Mouse (Mus musculus) CH12.LX (cell line): Measurements from ENCODE around the gene Ptprf. TPM values are rescaled to one million over a fixed set of nuclear protein-coding genes. Genes with fewer than 3 reads are reported as not detected.

ENCODE experiments used
- DNase-seq: peaks from one replicate; pipeline ENCODE4 v3.0.0-alpha.2; 2013; ENCODE audit errors: extremely low read depth
- H3K27ac ChIP-seq: 2 replicates; pipeline ENCODE4 v1.5.1; 2012; ENCODE audit warnings: low read depth, mild to moderate bottlenecking, control low read depth, moderate library complexity; ENCODE audit not compliant: insufficient read depth
- H3K27me3 ChIP-seq: replicated peaks from 2 replicates; pipeline ENCODE3; 2012; ENCODE audit warnings: inconsistent platforms
- H3K36me3 ChIP-seq, 2 experiments: replicated peaks in 1 of 2; 2 replicates each; pipeline versions ENCODE3 to v1.6.1; 2012; ENCODE audit warnings: inconsistent platforms in 1 of 2, low read length in 1 of 2, mild to moderate bottlenecking in 1 of 2, mixed read lengths in 1 of 2, moderate library complexity in 1 of 2; ENCODE audit not compliant: control insufficient read depth in 1 of 2, insufficient read depth in 1 of 2
- H3K4me1 ChIP-seq, 2 experiments: 2 replicates each; pipeline ENCODE4 v1.6.1; 2012; ENCODE audit warnings: inconsistent platforms in 1 of 2, moderate library complexity in 1 of 2; ENCODE audit not compliant: insufficient read depth in 2 of 2, control insufficient read depth in 1 of 2
- H3K4me2 ChIP-seq: 2 replicates; pipeline ENCODE4 v1.6.1; 2012; ENCODE audit warnings: low read depth, mild to moderate bottlenecking, control low read depth; ENCODE audit not compliant: poor library complexity, insufficient read depth, severe bottlenecking
- H3K4me3 ChIP-seq, 3 experiments: fragments of 150-350 bp in 1 of 3; sonication (generic) in 1 of 3; replicated peaks in 1 of 3; 2 replicates each; pipeline versions ENCODE3 to v1.5.1; 2011 to 2012; ENCODE audit warnings: low read depth in 2 of 3, low read length in 2 of 3, mild to moderate bottlenecking in 2 of 3, moderate library complexity in 2 of 3, control low read depth in 1 of 3, improper control_type of control experiment in 1 of 3, inconsistent platforms in 1 of 3, mixed read lengths in 1 of 3; ENCODE audit not compliant: poor library complexity in 1 of 3
- H3K79me2 ChIP-seq: replicated peaks from 2 replicates; pipeline ENCODE4 v1.6.1; 2012; ENCODE audit warnings: mild to moderate bottlenecking, moderate library complexity; ENCODE audit not compliant: control insufficient read depth, poor library complexity, insufficient read depth, severe bottlenecking; ENCODE audit errors: extremely low read depth
- H3K9ac ChIP-seq: 2 replicates; pipeline ENCODE4 v1.6.1; 2012; ENCODE audit warnings: low read depth, mild to moderate bottlenecking, control low read depth, moderate library complexity; ENCODE audit not compliant: insufficient read depth
- H3K9me3 ChIP-seq: replicated peaks from 2 replicates; pipeline ENCODE3; 2012; ENCODE audit warnings: low read length, inconsistent platforms, mixed read lengths
- CHD2 ChIP-seq: IDR thresholded peaks from 2 replicates; pipeline ENCODE4 v1.6.1; 2011; ENCODE audit warnings: low read length, improper control_type of control experiment
- CTCF ChIP-seq, 2 experiments: IDR thresholded peaks in 1 of 2; conservative IDR thresholded peaks in 1 of 2; 2 replicates each; pipeline ENCODE4 v1.5.1; 2011 to 2012; ENCODE audit warnings: low read depth in 2 of 2, low read length in 2 of 2, improper control_type of control experiment in 1 of 2, inconsistent platforms in 1 of 2, mild to moderate bottlenecking in 1 of 2, moderate library complexity in 1 of 2
- JUN ChIP-seq: IDR thresholded peaks from 2 replicates; pipeline ENCODE4 v1.6.1; 2011; ENCODE audit warnings: low read depth, mild to moderate bottlenecking, low read length, improper control_type of control experiment, moderate library complexity; ENCODE audit not compliant: insufficient read depth
- JUND ChIP-seq: conservative IDR thresholded peaks from 2 replicates; pipeline ENCODE4 v1.6.1; 2011; ENCODE audit warnings: low read depth, low read length, improper control_type of control experiment
- KAT2A ChIP-seq: IDR thresholded peaks from 2 replicates; pipeline ENCODE4 v1.6.1; 2012; ENCODE audit warnings: low read length, improper control_type of control experiment, inconsistent platforms; ENCODE audit not compliant: insufficient replicate concordance
- MAFK ChIP-seq: IDR thresholded peaks from 2 replicates; pipeline ENCODE4 v1.6.1; 2011; ENCODE audit warnings: low read length, improper control_type of control experiment; ENCODE audit not compliant: insufficient replicate concordance
- MYC ChIP-seq: IDR thresholded peaks from 2 replicates; pipeline ENCODE4 v1.6.1; 2011; ENCODE audit warnings: low read depth, mild to moderate bottlenecking, improper control_type of control experiment, low read length
- NELFE ChIP-seq: IDR thresholded peaks from 2 replicates; pipeline ENCODE4 v1.6.1; 2011; ENCODE audit warnings: low read depth, low read length, improper control_type of control experiment
- NRF1 ChIP-seq: IDR thresholded peaks from 2 replicates; pipeline ENCODE4 v1.6.1; 2014; ENCODE audit warnings: low read depth, mild to moderate bottlenecking, inconsistent platforms, low read length, improper control_type of control experiment, moderate library complexity
- PAX5 ChIP-seq: IDR thresholded peaks from 2 replicates; pipeline ENCODE4 v1.6.1; 2012; ENCODE audit warnings: low read length, inconsistent platforms, mixed read lengths
- RAD21 ChIP-seq: IDR thresholded peaks from 2 replicates; pipeline ENCODE4 v1.6.1; 2011; ENCODE audit warnings: low read depth, mild to moderate bottlenecking, low read length, improper control_type of control experiment, moderate library complexity
- SIN3A ChIP-seq: IDR thresholded peaks from 2 replicates; pipeline ENCODE4 v1.6.1; 2012; ENCODE audit warnings: low read length, improper control_type of control experiment, inconsistent platforms
- TBP ChIP-seq: conservative IDR thresholded peaks from 2 replicates; pipeline ENCODE4 v1.6.1; 2011; ENCODE audit warnings: low read depth, low read length, improper control_type of control experiment
- TCF12 ChIP-seq: IDR thresholded peaks from 2 replicates; pipeline ENCODE4 v1.6.1; 2014; ENCODE audit warnings: low read depth, mild to moderate bottlenecking, inconsistent platforms, low read length, improper control_type of control experiment
- UBTF ChIP-seq: IDR thresholded peaks from 2 replicates; pipeline ENCODE4 v1.6.1; 2012; ENCODE audit warnings: low read depth, mild to moderate bottlenecking, inconsistent platforms, low read length, improper control_type of control experiment, moderate library complexity
- ZC3H11A ChIP-seq: IDR thresholded peaks from 2 replicates; pipeline ENCODE4 v1.6.1; 2012; ENCODE audit warnings: low read depth, mild to moderate bottlenecking, inconsistent platforms, low read length, improper control_type of control experiment
- ZKSCAN1 ChIP-seq: IDR thresholded peaks from 2 replicates; pipeline ENCODE4 v1.6.1; 2012; ENCODE audit warnings: low read depth, inconsistent platforms, low read length, improper control_type of control experiment, borderline replicate concordance
- ZMIZ1 ChIP-seq: IDR thresholded peaks from 2 replicates; pipeline ENCODE4 v1.6.1; 2012; ENCODE audit warnings: low read depth, mild to moderate bottlenecking, inconsistent platforms, low read length, improper control_type of control experiment
- ZNF384 ChIP-seq: IDR thresholded peaks from 2 replicates; pipeline ENCODE4 v1.6.1; 2012; ENCODE audit warnings: low read depth, low read length, improper control_type of control experiment, inconsistent platforms
- dilution Hi-C: fragments of 300-500 bp; cut with MboI; formaldehyde crosslinking; loops from 2 replicates; pipeline ENCODE4 v1.14.3; 2020; ENCODE audit warnings: low sequenced_read_pairs; ENCODE audit not compliant: extremely low pct_unique_long_range_greater_than_20kb, extremely low pct_ligation_motif_present
- in situ Hi-C: fragments of 300-500 bp; cut with MboI; formaldehyde crosslinking; loops from 3 replicates; pipeline ENCODE4 v1.14.3; 2019; ENCODE audit warnings: low sequenced_read_pairs, low pct_ligation_motif_present, low pct_unique_long_range_greater_than_20kb, mixed read lengths
- polyA plus RNA-seq: library from polyadenylated mRNA; unstranded; fragments of >175 nt; gene quantifications from 2 replicates; pipeline ENCODE4 v1.2.1, GENCODE M21; 2012; ENCODE audit warnings: low read depth; ENCODE audit not compliant: insufficient read length
- total RNA-seq, 2 experiments: library from RNA; depleted of rRNA; stranded (reverse); fragments of 300-350 nt in 1 of 2; fragments of >200 nt in 1 of 2; gene quantifications; 2 replicates each; pipeline ENCODE4 v1.2.3; 2012 to 2014

Gene Ptprf
- total and polyA plus RNA-seq, 3 experiments = 0.11 to 0.21 TPM; not detected in 1

DNA sequence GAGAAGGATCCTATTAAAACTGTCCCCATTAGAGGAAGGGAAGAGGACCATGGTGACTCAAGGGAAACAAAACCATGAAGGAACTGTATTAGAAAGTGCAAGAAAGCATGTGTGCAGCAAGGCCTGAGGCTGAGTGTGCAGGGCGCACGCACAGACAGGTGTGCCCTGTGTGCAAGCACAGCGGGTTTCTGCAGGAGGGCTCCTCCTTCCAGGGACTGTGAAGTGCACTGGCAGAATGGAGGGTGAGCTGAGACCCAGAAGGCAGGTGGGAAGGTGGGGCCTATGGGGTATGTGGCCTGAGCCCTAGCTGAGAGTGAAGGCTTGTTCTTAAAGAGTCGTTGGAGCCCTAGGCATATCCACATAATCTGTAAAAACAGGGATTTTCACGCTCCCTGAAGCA is 1.9 kb downstream of the Ptprf start:
- Histone ChIP-seq H3K4me1 (no peaks in the 10 kb centered on the region), H3K36me3 (no peaks in the 10 kb centered on the region), H3K4me3 (no peak overlapping the region), H3K9me3 (peaks cover 6% of the 10 kb centered on the region), H3K27me3 (peaks cover 50% of the 10 kb centered on the region), H3K79me2 (no peaks in the 10 kb centered on the region), H3K4me2 (no peak overlapping the region), H3K9ac (no peak overlapping the region), H3K27ac (no peak overlapping the region)
- no peak for DNase-seq
- TF ChIP-seq MYC (no peak), UBTF (no peak), TCF12 (no peak), JUND (no peak), ZC3H11A (no peak), SIN3A (no peak), NELFE (no peak)
- in situ Hi-C loops (no loop called here), dilution Hi-C loops (no loop called here)

- peaks cover 55% of the 10 kb centered on the region for H3K27me3 ChIP-seq
- peaks cover 6% of the 10 kb centered on the region for H3K9me3 ChIP-seq
- DNase-seq = no peak
- H3K4me1 ChIP-seq = no peaks in the 10 kb centered on the region
- H3K4me2 ChIP-seq = no peak overlapping the region
- H3K4me3 ChIP-seq = no peak overlapping the region
- no peak overlapping the region for H3K27ac ChIP-seq
- no peaks in the 10 kb centered on the region for H3K36me3 ChIP-seq
- no peak overlapping the region for H3K9ac ChIP-seq
- dilution Hi-C loops = no loop called here
- in situ Hi-C loops = no loop called here
- H3K79me2 ChIP-seq = no peaks in the 10 kb centered on the region
- TF ChIP-seq TBP = no peak
- TF ChIP-seq ZMIZ1 = no peak
- TF ChIP-seq NRF1 = no peak
- TF ChIP-seq MYC = no peak
- TF ChIP-seq MAFK = no peak
- no peak for TF ChIP-seq SIN3A
- TF ChIP-seq RAD21 = no peak
- no peak for TF ChIP-seq KAT2A
- TF ChIP-seq UBTF = no peak
- TF ChIP-seq CTCF (conservative IDR thresholded peaks at IDR 0.05 in 1 of 2, IDR thresholded peaks at IDR 0.05 in 1 of 2; ENCODE audit: low read depth in 2 of 2, low read length in 2 of 2) = no peak
- TF ChIP-seq CHD2 = no peak
- no peak for TF ChIP-seq PAX5
- TF ChIP-seq JUN = no peak
- no peak for TF ChIP-seq ZNF384
- no peak for TF ChIP-seq ZKSCAN1
Measured at GRCm38 (mm10) chr4:118288531-118288930, 2.7 kb downstream of the Ptprf start.
